Mouse (Mus musculus) midbrain, postnatal 0 days (tissue): ENCODE data around the gene Rinl. TPM values are rescaled to one million over a fixed set of nuclear protein-coding genes. Genes with fewer than 3 reads are reported as not detected.

Experiments used
- ATAC-seq: fragments of 200-750 bp; cut with Nextera tagmentation; 2 replicates; pipeline ENCODE4 v1.8.0; 2017; ENCODE audit warnings: moderate number of reproducible peaks, mild to moderate bottlenecking, moderate TSS enrichment, moderate library complexity; ENCODE audit not compliant: low FRiP score
- DNase-seq: peaks from one replicate; pipeline ENCODE4 v3.0.0-alpha.2; 2015; ENCODE audit warnings: low spot score
- H3K27ac ChIP-seq: fragments of 300-500 bp; sonication (generic); 2 replicates; pipeline ENCODE4 v1.5.1; 2014; ENCODE audit warnings: low read depth, mild to moderate bottlenecking, low read length, mixed read lengths
- H3K27me3 ChIP-seq: fragments of 300-500 bp; sonication (generic); 2 replicates; pipeline ENCODE4 v1.6.1; 2014; ENCODE audit warnings: low read length, control low read depth, mixed read lengths; ENCODE audit not compliant: insufficient read depth
- H3K36me3 ChIP-seq: fragments of 300-500 bp; sonication (generic); 2 replicates; pipeline ENCODE4 v1.6.1; 2014; ENCODE audit warnings: low read length, control low read depth, mixed read lengths; ENCODE audit not compliant: insufficient read depth
- H3K4me1 ChIP-seq: fragments of 300-500 bp; sonication (generic); 2 replicates; pipeline ENCODE4 v1.6.1; 2014; ENCODE audit warnings: mild to moderate bottlenecking, control low read depth, antibody characterized with exemption, low read length, mixed read lengths; ENCODE audit not compliant: insufficient read depth
- H3K4me2 ChIP-seq: fragments of 300-500 bp; sonication (generic); 2 replicates; pipeline ENCODE4 v1.6.1; 2014; ENCODE audit warnings: low read depth, mild to moderate bottlenecking, low read length, mixed read lengths; ENCODE audit not compliant: poor library complexity, severe bottlenecking
- H3K4me3 ChIP-seq: fragments of 300-500 bp; sonication (generic); 2 replicates; pipeline ENCODE4 v1.5.1; 2014; ENCODE audit warnings: low read depth, mild to moderate bottlenecking, low read length, moderate library complexity
- H3K9ac ChIP-seq: fragments of 300-500 bp; sonication (generic); replicated peaks from 2 replicates; pipeline ENCODE4 v1.6.1; 2014; ENCODE audit warnings: mild to moderate bottlenecking, low read length, moderate library complexity, mixed read lengths; ENCODE audit not compliant: poor library complexity, severe bottlenecking
- H3K9me3 ChIP-seq: fragments of 300-500 bp; sonication (generic); 2 replicates; pipeline ENCODE4 v1.6.1; 2016; ENCODE audit warnings: low read length, control low read depth
- CTCF ChIP-seq: IDR thresholded peaks from 2 replicates; pipeline ENCODE4 v1.5.1; 2016; ENCODE audit warnings: antibody characterized with exemption, mild to moderate bottlenecking
- WGBS: fragments of 180-500 bp; shearing (Covaris S2); extraction: QIAGEN DNeasy Blood & Tissue Kit; methylation state at CpG from one replicate; pipeline ENCODE4 v1.1.7; 2014; 5-methylcytosine and 5-hydroxymethylcytosine counted together
- polyA plus RNA-seq: library from polyadenylated mRNA; unstranded; fragments of >200 nt; fragmentation: Nextera tagmentation; extraction: Ambion mirVana; gene quantifications from 2 replicates; pipeline ENCODE4 v1.2.1, GENCODE M21; 2015
- total RNA-seq: library from RNA; depleted of rRNA; stranded (reverse); fragments of >200 nt; gene quantifications from 2 replicates; pipeline ENCODE4 v1.2.3, GENCODE M21; 2014

Gene Rinl
- total and polyA plus RNA-seq, 2 experiments from 2014 or later, result 1.0 to 1.9 TPM

DNA sequence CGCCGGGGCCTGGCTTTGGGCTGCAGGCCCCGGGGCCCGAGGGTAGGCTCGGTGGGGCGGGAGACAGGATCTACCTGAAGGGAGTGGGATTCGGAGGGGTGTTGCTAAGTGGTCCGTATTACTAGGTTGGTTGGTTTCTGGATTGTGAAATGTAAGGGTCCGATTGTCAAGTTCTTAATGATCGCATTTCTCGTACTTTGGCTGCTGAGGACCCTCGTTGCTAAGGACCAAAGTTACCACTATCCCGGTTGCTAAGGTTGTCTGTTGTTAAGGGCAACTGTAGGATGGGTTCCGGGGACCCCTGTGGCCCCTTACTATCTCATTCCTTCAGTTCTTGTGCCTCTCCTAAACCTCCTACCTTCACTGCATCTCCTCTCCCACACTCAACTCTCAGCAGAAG lies 21.9 kb upstream of the Rinl start:
- Histone ChIP-seq H3K4me3 (peak overlapping the region; percentile 72), H3K36me3 (peaks cover 4% of the 10 kb centered on the region), H3K9me3 (no peaks in the 10 kb centered on the region), H3K4me1 (peaks cover 17% of the 10 kb centered on the region; the same call in 1 of the 2 replicates), H3K27me3 (no peaks in the 10 kb centered on the region), H3K9ac (peak overlapping the region; percentile 55), H3K4me2 (peak overlapping the region; percentile 53), H3K27ac (no peak overlapping the region)
- WGBS, result under 1% methylated on average over 14 of the region's 14 CpGs
- ATAC-seq, result peak; percentile 12; the same call in 1 of the 2 replicates
- TF ChIP-seq CTCF, result no peak
- DNase-seq, result no peak

DNA sequence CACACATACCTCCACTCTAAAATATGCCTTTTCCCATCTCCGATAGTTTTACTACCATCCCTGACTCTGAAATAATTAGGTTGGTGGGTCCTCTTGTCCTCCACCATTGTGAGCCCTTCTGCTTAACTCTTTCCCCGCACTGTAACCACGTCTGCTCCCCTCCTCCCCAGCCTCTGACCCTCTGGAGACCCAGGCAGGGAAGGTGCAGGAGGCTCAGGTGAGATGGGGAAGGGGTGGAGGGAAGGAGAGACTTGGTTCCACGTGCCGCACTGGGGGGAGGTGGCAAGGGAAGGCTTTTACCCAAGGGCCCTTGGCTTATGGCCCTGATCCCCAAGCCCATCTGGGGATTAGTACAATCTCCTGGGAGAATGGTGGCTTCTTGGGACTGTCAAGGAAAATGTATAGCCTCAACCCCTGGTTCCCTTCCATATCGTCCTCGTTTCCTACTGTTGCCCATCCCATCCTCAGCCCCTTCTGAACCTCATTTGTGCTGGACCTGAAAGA lies 21.3 kb upstream of the Rinl start, which contains the start of gene Nfkbib:
Gene Nfkbib (minus strand): TSS at position 51 of the 504 bp plus-strand sequence.
- no peaks in the 10 kb centered on the region for H3K9me3 ChIP-seq
- H3K4me1 ChIP-seq, result peaks cover 17% of the 10 kb centered on the region; the same call in 1 of the 2 replicates
- DNase-seq, result no peak
- no peaks in the 10 kb centered on the region for H3K27me3 ChIP-seq
- H3K36me3 ChIP-seq, result 0 out of 2 replicates have a peak, but pooled peaks cover 5% of the 10 kb centered on the region
- WGBS, result 54% methylated on average over 7 of the region's 7 CpGs
- no peak for ATAC-seq
- no peak for TF ChIP-seq CTCF
- no peak within 1 kb of the TSS for H3K27ac ChIP-seq
- H3K4me3 ChIP-seq, result peak within 1 kb of the TSS; percentile 72
- peak within 1 kb of the TSS; percentile 53 for H3K4me2 ChIP-seq
- H3K9ac ChIP-seq, result peak within 1 kb of the TSS; percentile 64

DNA sequence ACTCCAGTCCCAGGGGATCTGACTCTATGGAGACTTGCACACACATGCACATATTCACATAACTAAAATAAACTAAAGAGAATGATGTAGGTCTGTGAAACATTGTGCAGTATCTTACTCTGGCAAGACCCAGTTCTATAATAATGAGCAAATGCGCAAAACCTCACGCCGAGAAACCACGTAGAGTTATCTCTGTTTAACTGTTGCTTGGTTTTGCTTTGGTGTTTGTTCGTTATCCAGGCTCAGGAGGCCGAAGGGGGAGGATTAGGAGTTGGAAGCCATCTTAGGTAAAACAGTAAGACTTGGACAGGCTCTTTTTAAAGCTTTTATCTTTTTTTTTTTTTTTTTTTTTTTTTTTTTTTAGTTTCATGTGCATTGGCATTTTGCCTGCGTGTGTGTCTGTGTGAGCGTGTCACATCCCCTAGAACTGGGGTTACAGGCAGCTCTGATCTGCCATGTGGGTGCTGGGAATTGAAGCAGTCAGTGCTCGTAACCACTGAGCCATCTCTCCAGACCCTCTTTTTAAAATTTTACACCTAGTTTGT lies 19.3 kb upstream of the Rinl start:
- WGBS, result 92% methylated on average over 9 of the region's 9 CpGs

DNA sequence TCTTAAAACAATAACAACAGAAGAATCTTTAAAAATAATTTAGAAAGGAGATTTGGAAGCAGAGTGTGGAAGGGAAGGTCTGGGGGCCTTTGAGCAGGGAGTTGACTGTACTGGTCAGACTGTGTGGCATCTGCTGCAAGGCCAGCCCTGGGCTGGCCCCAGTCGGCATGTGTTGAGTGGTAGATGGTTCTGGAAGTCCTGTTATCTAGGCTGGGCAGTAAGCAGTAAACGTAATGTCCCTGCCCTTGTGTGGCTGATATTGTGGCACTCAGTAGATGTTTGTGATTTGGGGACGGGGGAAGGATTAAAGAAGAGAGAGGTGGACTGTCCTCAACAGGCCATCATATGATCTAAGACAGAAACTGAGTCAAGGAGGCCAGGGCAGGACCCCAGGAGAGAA lies 18.5 kb upstream of the Rinl start:
- Histone ChIP-seq H3K4me1 (peaks cover 10% of the 10 kb centered on the region; the same call in 1 of the 2 replicates), H3K4me3 (no peak overlapping the region), H3K4me2 (no peak overlapping the region), H3K9ac (no peak overlapping the region), H3K9me3 (no peaks in the 10 kb centered on the region), H3K36me3 (0 out of 2 replicates have a peak, but pooled peaks cover 5% of the 10 kb centered on the region), H3K27me3 (no peaks in the 10 kb centered on the region), H3K27ac (no peak overlapping the region)
- DNase-seq, result no peak
- no peak for ATAC-seq
- WGBS, result 89% methylated on average over 3 of the region's 3 CpGs
- TF ChIP-seq CTCF, result no peak

More for the DNA sequence above, 19.3 kb upstream of the Rinl start:
- Histone ChIP-seq H3K4me2 (no peak overlapping the region), H3K4me3 (no peak overlapping the region), H3K36me3 (0 out of 2 replicates have a peak, but pooled peaks cover 5% of the 10 kb centered on the region), H3K27me3 (no peaks in the 10 kb centered on the region), H3K4me1 (peaks cover 17% of the 10 kb centered on the region; the same call in 1 of the 2 replicates), H3K9me3 (no peaks in the 10 kb centered on the region), H3K9ac (no peak overlapping the region), H3K27ac (no peak overlapping the region)
- ATAC-seq (no peak), DNase-seq (no peak)
- no peak for TF ChIP-seq CTCF

DNA sequence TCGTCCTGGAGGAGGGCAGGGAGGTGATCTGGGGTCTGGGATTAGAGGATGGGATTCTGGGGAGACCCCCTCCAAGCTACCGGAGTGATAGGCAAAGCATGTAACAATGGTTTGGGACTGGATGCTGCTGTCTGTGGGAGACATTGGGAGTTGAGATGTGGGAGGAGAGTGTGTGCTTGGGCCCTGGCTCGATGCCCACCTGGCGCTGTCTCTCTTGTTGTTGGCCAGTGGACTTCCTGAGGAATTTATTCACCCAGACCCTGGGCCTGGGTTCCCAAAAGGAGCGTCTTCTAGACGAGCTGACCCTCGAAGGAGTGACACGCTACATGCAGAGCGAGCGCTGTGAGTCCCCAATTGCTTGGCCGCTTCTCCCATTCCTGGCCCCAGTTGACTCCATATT lies 16.9 kb upstream of the Rinl start:
- Histone ChIP-seq H3K4me2 (no peak overlapping the region), H3K27ac (no peak overlapping the region), H3K4me3 (no peak overlapping the region), H3K9me3 (no peaks in the 10 kb centered on the region), H3K4me1 (peaks cover 7% of the 10 kb centered on the region; the same call in 1 of the 2 replicates), H3K36me3 (peaks cover 5% of the 10 kb centered on the region), H3K9ac (no peak overlapping the region), H3K27me3 (no peaks in the 10 kb centered on the region)
- no peak for ATAC-seq
- WGBS, result 90% methylated on average over 11 of the region's 11 CpGs
- no peak for DNase-seq
- TF ChIP-seq CTCF, result no peak

DNA sequence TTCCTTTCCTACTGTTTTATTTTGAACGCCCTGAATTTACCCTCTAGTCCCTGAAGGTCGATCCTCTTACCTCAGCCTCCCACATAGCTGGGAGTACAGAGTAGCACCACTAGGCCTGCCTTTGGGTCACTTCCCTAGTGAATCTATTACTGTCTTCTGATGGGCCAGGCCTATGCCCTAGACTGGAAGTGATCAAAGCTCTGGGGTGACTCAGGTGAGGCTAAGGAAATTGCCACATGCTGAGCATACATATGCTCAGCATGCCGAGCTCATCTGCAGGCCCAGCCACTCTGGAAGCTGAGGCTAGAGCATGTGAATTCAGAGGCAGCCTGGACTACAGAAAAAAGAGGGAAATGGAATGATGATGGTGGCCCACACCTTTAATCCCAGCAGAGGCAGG lies 15.6 kb upstream of the Rinl start:
- TF ChIP-seq CTCF, result no peak
- H3K27me3 ChIP-seq, result no peaks in the 10 kb centered on the region

More for the DNA sequence above, 15.6 kb upstream of the Rinl start:
- DNase-seq (no peak), ATAC-seq (no peak)
- H3K9ac ChIP-seq, result no peak overlapping the region
- 76% methylated on average over 3 of the region's 3 CpGs for WGBS
- no peak overlapping the region for H3K27ac ChIP-seq
- no peaks in the 10 kb centered on the region for H3K9me3 ChIP-seq
- H3K4me2 ChIP-seq, result no peak overlapping the region
- H3K4me3 ChIP-seq, result no peak overlapping the region
- H3K36me3 ChIP-seq, result peaks cover 9% of the 10 kb centered on the region
- H3K4me1 ChIP-seq, result no peaks in the 10 kb centered on the region
